Mouse (Mus musculus): ENCODE results near the gene Ttyh3. TPM values are rescaled to one million over a fixed set of nuclear protein-coding genes. Genes with fewer than 3 reads are reported as not detected.

Gene Ttyh3
- polyA plus RNA-seq, 1 experiment, result 46.0 TPM

DNA sequence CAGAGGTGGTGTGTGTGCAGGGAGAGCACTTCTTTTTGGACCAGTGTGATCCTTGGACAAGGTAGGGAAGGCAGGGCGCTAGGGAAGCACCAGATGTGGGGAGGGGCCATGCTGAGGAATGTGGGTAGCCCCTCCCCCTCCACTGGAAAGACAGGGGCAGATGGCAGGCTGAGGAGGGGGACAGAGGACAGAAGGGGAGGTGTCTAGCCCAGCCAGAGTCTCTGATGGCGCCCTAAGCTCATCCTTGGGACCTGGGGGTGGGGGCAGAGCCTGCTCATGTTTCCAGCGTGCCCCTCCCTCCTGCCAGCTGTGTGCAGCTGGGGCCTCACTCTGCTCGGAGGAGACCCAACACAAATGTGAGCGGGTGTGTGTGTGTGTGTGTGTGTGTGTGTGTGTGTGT lies 67.3 kb downstream of the Ttyh3 start:
- Histone ChIP-seq H3K79me3 (ENCODE audit: low read depth) (no peaks in the 10 kb centered on the region), H3ac (ENCODE audit: control insufficient read depth, insufficient read length, low read depth) (no peak overlapping the region), H3K27me3 (ENCODE audit: control insufficient read depth, insufficient read depth, insufficient read length) (no peaks in the 10 kb centered on the region), H3K79me2 (ENCODE audit: control insufficient read depth, insufficient read depth) (no peaks in the 10 kb centered on the region), H3K4me3 (ENCODE audit: insufficient read depth, poor library complexity, severe bottlenecking) (no peak overlapping the region), H3K36me3 (ENCODE audit: control insufficient read depth, insufficient read depth) (no peaks in the 10 kb centered on the region)
- TF ChIP-seq CTCF (IDR thresholded peaks at IDR 0.05; ENCODE audit: control insufficient read depth, insufficient read depth, insufficient read length), result no peak
- TF ChIP-seq MYOG (IDR thresholded peaks at IDR 0.05; ENCODE audit: control insufficient read depth, extremely low read depth, insufficient read length), result no peak
- no peak for TF ChIP-seq USF1 (IDR thresholded peaks at IDR 0.05; ENCODE audit: low read depth)
- TF ChIP-seq MYOD1 (IDR thresholded peaks at IDR 0.05; ENCODE audit: control insufficient read depth, insufficient read length, low read depth), result no peak
- no peak for TF ChIP-seq MAX (IDR thresholded peaks at IDR 0.05)
- TF ChIP-seq CEBPB (IDR thresholded peaks at IDR 0.05; ENCODE audit: low read depth), result no peak
- TF ChIP-seq FOSL1 (IDR thresholded peaks at IDR 0.05; ENCODE audit: insufficient read depth, low read length, poor library complexity, severe bottlenecking), result no peak

- H3K79me3 ChIP-seq (ENCODE audit: low read depth), result no peaks in the 10 kb centered on the region
- H3ac ChIP-seq (ENCODE audit: control insufficient read depth, insufficient read length, low read depth), result no peak overlapping the region
- H3K4me3 ChIP-seq (ENCODE audit: insufficient read depth, poor library complexity, severe bottlenecking), result no peak overlapping the region
- no peaks in the 10 kb centered on the region for H3K27me3 ChIP-seq (ENCODE audit: control insufficient read depth, insufficient read depth, insufficient read length)
- no peaks in the 10 kb centered on the region for H3K79me2 ChIP-seq (ENCODE audit: control insufficient read depth, insufficient read depth)
- TF ChIP-seq USF1 (IDR thresholded peaks at IDR 0.05; ENCODE audit: low read depth), result no peak
- no peak for TF ChIP-seq FOSL1 (IDR thresholded peaks at IDR 0.05; ENCODE audit: insufficient read depth, low read length, poor library complexity, severe bottlenecking)
- TF ChIP-seq MYOG (IDR thresholded peaks at IDR 0.05; ENCODE audit: control insufficient read depth, extremely low read depth, insufficient read length), result no peak
- TF ChIP-seq CTCF (IDR thresholded peaks at IDR 0.05; ENCODE audit: control insufficient read depth, insufficient read depth, insufficient read length), result no peak
- no peak for TF ChIP-seq MYOD1 (IDR thresholded peaks at IDR 0.05; ENCODE audit: control insufficient read depth, insufficient read length, low read depth)
- no peak for TF ChIP-seq CEBPB (IDR thresholded peaks at IDR 0.05; ENCODE audit: low read depth)
- TF ChIP-seq MAX (IDR thresholded peaks at IDR 0.05), result no peak
- H3K36me3 ChIP-seq (ENCODE audit: control insufficient read depth, insufficient read depth), result no peaks in the 10 kb centered on the region
Measured at GRCm38 (mm10) chr5:140579771-140580170, 69.1 kb downstream of the Ttyh3 start.

- H3K27me3 ChIP-seq (ENCODE audit: control insufficient read depth, insufficient read depth, insufficient read length), result no peaks in the 10 kb centered on the region
- H3K4me3 ChIP-seq (ENCODE audit: insufficient read depth, poor library complexity, severe bottlenecking), result no peak overlapping the region
Measured at GRCm38 (mm10) chr5:140579221-140579620, 69.6 kb downstream of the Ttyh3 start.

GRCm38 (mm10) chr5:140575381-140575866 lies 73.4 kb downstream of the Ttyh3 start:
- Histone ChIP-seq H3K4me3 (ENCODE audit: insufficient read depth, poor library complexity, severe bottlenecking) (no peak overlapping the region), H3K27me3 (ENCODE audit: control insufficient read depth, insufficient read depth, insufficient read length) (no peaks in the 10 kb centered on the region), H3K79me2 (ENCODE audit: control insufficient read depth, insufficient read depth) (no peaks in the 10 kb centered on the region), H3K36me3 (ENCODE audit: control insufficient read depth, insufficient read depth) (no peaks in the 10 kb centered on the region), H3ac (ENCODE audit: control insufficient read depth, insufficient read length, low read depth) (no peak overlapping the region), H3K79me3 (ENCODE audit: low read depth) (no peaks in the 10 kb centered on the region)
- no peak for TF ChIP-seq MYOG (IDR thresholded peaks at IDR 0.05; ENCODE audit: control insufficient read depth, extremely low read depth, insufficient read length)
- TF ChIP-seq FOSL1 (IDR thresholded peaks at IDR 0.05; ENCODE audit: insufficient read depth, low read length, poor library complexity, severe bottlenecking), result no peak
- TF ChIP-seq USF1 (IDR thresholded peaks at IDR 0.05; ENCODE audit: low read depth), result no peak
- no peak for TF ChIP-seq CEBPB (IDR thresholded peaks at IDR 0.05; ENCODE audit: low read depth)
- no peak for TF ChIP-seq CTCF (IDR thresholded peaks at IDR 0.05; ENCODE audit: control insufficient read depth, insufficient read depth, insufficient read length)
- TF ChIP-seq MAX (IDR thresholded peaks at IDR 0.05), result no peak
- TF ChIP-seq MYOD1 (IDR thresholded peaks at IDR 0.05; ENCODE audit: control insufficient read depth, insufficient read length, low read depth), result no peak

More at GRCm38 (mm10) chr5:140579221-140579620, 69.6 kb downstream of the Ttyh3 start:
- Histone ChIP-seq H3K36me3 (ENCODE audit: control insufficient read depth, insufficient read depth) (no peaks in the 10 kb centered on the region), H3K79me2 (ENCODE audit: control insufficient read depth, insufficient read depth) (no peaks in the 10 kb centered on the region), H3K79me3 (ENCODE audit: low read depth) (no peaks in the 10 kb centered on the region), H3ac (ENCODE audit: control insufficient read depth, insufficient read length, low read depth) (no peak overlapping the region)
- no peak for TF ChIP-seq USF1 (IDR thresholded peaks at IDR 0.05; ENCODE audit: low read depth)
- no peak for TF ChIP-seq MYOD1 (IDR thresholded peaks at IDR 0.05; ENCODE audit: control insufficient read depth, insufficient read length, low read depth)
- TF ChIP-seq MAX (IDR thresholded peaks at IDR 0.05), result no peak
- no peak for TF ChIP-seq MYOG (IDR thresholded peaks at IDR 0.05; ENCODE audit: control insufficient read depth, extremely low read depth, insufficient read length)

DNA sequence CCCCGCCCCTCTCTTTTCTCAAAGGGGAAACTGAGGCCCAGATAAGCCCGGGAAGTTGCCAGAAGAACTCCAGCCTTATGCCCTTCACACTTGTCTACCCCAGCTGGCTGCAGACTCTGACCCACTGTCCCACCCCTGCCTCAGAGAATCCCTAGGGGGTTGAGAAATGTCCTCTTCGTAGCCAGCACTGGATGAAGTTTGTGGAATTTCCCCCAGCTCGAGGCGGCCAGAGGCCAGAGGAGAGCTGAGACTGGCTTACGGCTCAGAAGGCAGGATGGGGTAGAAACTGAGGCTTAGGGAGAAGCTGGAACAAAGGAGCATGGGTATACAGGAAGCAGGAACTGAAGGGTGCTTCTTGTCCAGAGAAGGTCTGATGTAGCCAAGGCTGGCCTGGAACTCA lies 76.2 kb downstream of the Ttyh3 start:
- Histone ChIP-seq H3K36me3 (ENCODE audit: control insufficient read depth, insufficient read depth) (no peaks in the 10 kb centered on the region), H3ac (ENCODE audit: control insufficient read depth, insufficient read length, low read depth) (no peak overlapping the region), H3K27me3 (ENCODE audit: control insufficient read depth, insufficient read depth, insufficient read length) (no peaks in the 10 kb centered on the region), H3K79me3 (ENCODE audit: low read depth) (no peaks in the 10 kb centered on the region), H3K4me3 (ENCODE audit: insufficient read depth, poor library complexity, severe bottlenecking) (no peak overlapping the region), H3K79me2 (ENCODE audit: control insufficient read depth, insufficient read depth) (no peaks in the 10 kb centered on the region)
- no peak for TF ChIP-seq FOSL1 (IDR thresholded peaks at IDR 0.05; ENCODE audit: insufficient read depth, low read length, poor library complexity, severe bottlenecking)
- TF ChIP-seq MAX (IDR thresholded peaks at IDR 0.05), result no peak
- no peak for TF ChIP-seq CEBPB (IDR thresholded peaks at IDR 0.05; ENCODE audit: low read depth)
- no peak for TF ChIP-seq CTCF (IDR thresholded peaks at IDR 0.05; ENCODE audit: control insufficient read depth, insufficient read depth, insufficient read length)
- no peak for TF ChIP-seq MYOD1 (IDR thresholded peaks at IDR 0.05; ENCODE audit: control insufficient read depth, insufficient read length, low read depth)
- TF ChIP-seq USF1 (IDR thresholded peaks at IDR 0.05; ENCODE audit: low read depth), result no peak
- no peak for TF ChIP-seq MYOG (IDR thresholded peaks at IDR 0.05; ENCODE audit: control insufficient read depth, extremely low read depth, insufficient read length)

DNA sequence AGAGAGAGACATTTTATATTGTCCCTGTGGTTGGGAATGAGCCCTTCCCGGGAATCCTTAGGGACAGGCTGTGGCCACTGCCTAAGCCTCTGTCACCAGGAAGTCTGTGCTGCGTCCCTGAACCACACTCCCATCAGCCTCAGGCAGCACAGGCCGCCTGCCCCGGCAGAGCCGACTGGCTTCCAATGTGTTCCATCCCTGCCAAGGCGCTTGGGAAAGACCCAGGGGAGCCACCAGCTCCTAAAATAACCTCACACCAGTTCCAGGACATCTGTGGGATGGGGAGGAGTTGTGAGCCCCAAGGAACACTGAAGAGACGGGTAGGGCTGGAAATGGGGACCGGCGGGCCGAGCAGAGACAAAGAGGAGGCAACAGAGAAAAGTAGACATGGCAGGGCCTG lies 77.2 kb downstream of the Ttyh3 start:
- Histone ChIP-seq H3K4me3 (ENCODE audit: insufficient read depth, poor library complexity, severe bottlenecking) (no peak overlapping the region), H3K79me3 (ENCODE audit: low read depth) (no peaks in the 10 kb centered on the region), H3ac (ENCODE audit: control insufficient read depth, insufficient read length, low read depth) (no peak overlapping the region), H3K79me2 (ENCODE audit: control insufficient read depth, insufficient read depth) (no peaks in the 10 kb centered on the region), H3K27me3 (ENCODE audit: control insufficient read depth, insufficient read depth, insufficient read length) (no peaks in the 10 kb centered on the region), H3K36me3 (ENCODE audit: control insufficient read depth, insufficient read depth) (no peaks in the 10 kb centered on the region)
- no peak for TF ChIP-seq MYOG (IDR thresholded peaks at IDR 0.05; ENCODE audit: control insufficient read depth, extremely low read depth, insufficient read length)
- TF ChIP-seq CEBPB (IDR thresholded peaks at IDR 0.05; ENCODE audit: low read depth), result no peak
- no peak for TF ChIP-seq CTCF (IDR thresholded peaks at IDR 0.05; ENCODE audit: control insufficient read depth, insufficient read depth, insufficient read length)
